Mouse (Mus musculus) G1E (cell line): ENCODE measurements around the gene Arhgap30. TPM values are rescaled to one million over a fixed set of nuclear protein-coding genes. Genes with fewer than 3 reads are reported as not detected.

Experiments used
- ATAC-seq: 2 replicates; pipeline ENCODE4 v1.8.0; 2016; ENCODE audit warnings: mild to moderate bottlenecking; ENCODE audit not compliant: insufficient number of reproducible peaks, poor library complexity, low FRiP score, severe bottlenecking; ENCODE audit errors: extremely low read depth
- DNase-seq: peaks from one replicate; pipeline ENCODE4 v3.0.0; 2012; ENCODE audit warnings: low spot score
- H3K27me3 ChIP-seq: 2 replicates; pipeline ENCODE4 v1.6.1; 2012; ENCODE audit warnings: mild to moderate bottlenecking, low read length, inconsistent platforms; ENCODE audit not compliant: insufficient read depth
- H3K36me3 ChIP-seq: replicated peaks from 2 replicates; pipeline ENCODE3; 2012; ENCODE audit warnings: mild to moderate bottlenecking, inconsistent platforms
- H3K4me1 ChIP-seq: 2 replicates; pipeline ENCODE4 v1.6.1; 2012; ENCODE audit warnings: low read depth, low read length, inconsistent platforms, mixed read lengths; ENCODE audit not compliant: insufficient read depth
- H3K4me3 ChIP-seq: 2 replicates; pipeline ENCODE4 v1.5.1; 2012; ENCODE audit warnings: low read depth, mild to moderate bottlenecking, inconsistent platforms, low read length, moderate library complexity, mixed read lengths
- H3K9me3 ChIP-seq: replicated peaks from 2 replicates; pipeline ENCODE4 v1.6.1; 2012; ENCODE audit warnings: inconsistent platforms
- CTCF ChIP-seq: IDR thresholded peaks from 2 replicates; pipeline ENCODE4 v1.5.1; 2012; ENCODE audit warnings: low read depth, low read length, inconsistent platforms, mixed read lengths
- GATA1 ChIP-seq: IDR thresholded peaks from 2 replicates; pipeline ENCODE4 v1.6.1; 2012; ENCODE audit warnings: borderline replicate concordance, low read length, inconsistent platforms, mixed read lengths
- GATA2 ChIP-seq: IDR thresholded peaks from 2 replicates; pipeline ENCODE4 v1.6.1; 2012; ENCODE audit warnings: low read depth, low read length, inconsistent platforms, borderline replicate concordance
- POLR2AphosphoS5 ChIP-seq: IDR thresholded peaks from 2 replicates; pipeline ENCODE4 v1.6.1; 2012; ENCODE audit warnings: low read depth, low read length, inconsistent platforms; ENCODE audit not compliant: insufficient replicate concordance
- TAL1 ChIP-seq: conservative IDR thresholded peaks from 2 replicates; pipeline ENCODE4 v1.6.1; 2012; ENCODE audit warnings: low read depth, low read length, inconsistent platforms, mixed read lengths
- polyA plus RNA-seq: library from polyadenylated mRNA; stranded (reverse); fragments of >175 nt; gene quantifications from 2 replicates; pipeline ENCODE4 v1.2.3, GENCODE M21; 2012
- total RNA-seq, 2 experiments: library from RNA; stranded (forward) in 1 of 2; stranded (reverse) in 1 of 2; fragments of 200-1000 nt in 1 of 2; fragments of >200 nt in 1 of 2; fragmentation: Nextera tagmentation in 1 of 2; gene quantifications; 2 replicates each; pipeline ENCODE4 v1.2.3; 2014 to 2017

The Arhgap30 gene
- total and polyA plus RNA-seq, 3 experiments = 2.9 to 11.4 (median 4.6) TPM

- H3K27me3 ChIP-seq = peaks cover 42% of the 10 kb centered on the region
- TF ChIP-seq POLR2AphosphoS5 (no peak), GATA2 (no peak), CTCF (no peak), TAL1 (no peak), GATA1 (no peak)
- H3K4me3 ChIP-seq = no peak overlapping the region
- no peaks in the 10 kb centered on the region for H3K9me3 ChIP-seq
- H3K36me3 ChIP-seq = no peaks in the 10 kb centered on the region
- DNase-seq = no peak
- peaks cover 10% of the 10 kb centered on the region for H3K4me1 ChIP-seq
- no peak for ATAC-seq
Observed at GRCm38 (mm10) chr1:171435974-171436373, 47.2 kb downstream of the Arhgap30 start.

GRCm38 (mm10) chr1:171437264-171438013 is 48.7 kb downstream of the Arhgap30 start, which contains the start of gene F11r:
Gene F11r, plus strand, starts transcription at chr1:171437535.
- peaks cover 21% of the 10 kb centered on the region for H3K4me1 ChIP-seq
- no peaks in the 10 kb centered on the region for H3K36me3 ChIP-seq
- H3K27me3 ChIP-seq = peaks cover 47% of the 10 kb centered on the region
- no peak for DNase-seq
- H3K4me3 ChIP-seq = peak within 1 kb of the TSS; percentile 61; the same call in 1 of the 2 replicates
- no peak for ATAC-seq
- TF ChIP-seq GATA1 = no peak
- no peak for TF ChIP-seq GATA2
- TF ChIP-seq CTCF = no peak
- no peak for TF ChIP-seq POLR2AphosphoS5
- no peak for TF ChIP-seq TAL1
- H3K9me3 ChIP-seq = no peaks in the 10 kb centered on the region

- Histone ChIP-seq H3K9me3 (no peaks in the 10 kb centered on the region), H3K27me3 (peaks cover 47% of the 10 kb centered on the region), H3K4me1 (peaks cover 21% of the 10 kb centered on the region), H3K36me3 (no peaks in the 10 kb centered on the region), H3K4me3 (no peak overlapping the region)
- ATAC-seq = no peak
- no peak for DNase-seq
- TF ChIP-seq GATA2 (no peak), GATA1 (no peak), POLR2AphosphoS5 (no peak), TAL1 (no peak), CTCF (no peak)
Observed at GRCm38 (mm10) chr1:171438014-171438670, 49.4 kb downstream of the Arhgap30 start.

GRCm38 (mm10) chr1:171439072-171439471 is 50.3 kb downstream of the Arhgap30 start:
- Histone ChIP-seq H3K4me1 (peaks cover 21% of the 10 kb centered on the region), H3K9me3 (peaks cover 6% of the 10 kb centered on the region), H3K27me3 (peaks cover 47% of the 10 kb centered on the region), H3K36me3 (no peaks in the 10 kb centered on the region), H3K4me3 (no peak overlapping the region)
- ATAC-seq = no peak
- TF ChIP-seq GATA1 (no peak), GATA2 (no peak), POLR2AphosphoS5 (no peak), CTCF (no peak), TAL1 (no peak)
- DNase-seq = no peak

- peaks cover 6% of the 10 kb centered on the region for H3K9me3 ChIP-seq
- DNase-seq (no peak), ATAC-seq (no peak)
- H3K27me3 ChIP-seq = peaks cover 46% of the 10 kb centered on the region
- H3K4me1 ChIP-seq = peaks cover 21% of the 10 kb centered on the region
- H3K4me3 ChIP-seq = no peak overlapping the region
- H3K36me3 ChIP-seq = no peaks in the 10 kb centered on the region
- TF ChIP-seq GATA2 (no peak), TAL1 (no peak), POLR2AphosphoS5 (no peak)
Observed at GRCm38 (mm10) chr1:171440025-171440725, 51.4 kb downstream of the Arhgap30 start.
